Mouse (Mus musculus) G1E (cell line): ENCODE results near the gene Errfi1.

Experiments
- CTCF ChIP-seq: IDR thresholded peaks from 2 replicates; pipeline ENCODE4 v1.5.1; 2012; ENCODE audit warnings: low read depth, low read length, inconsistent platforms, mixed read lengths
- GATA1 ChIP-seq: IDR thresholded peaks from 2 replicates; pipeline ENCODE4 v1.6.1; 2012; ENCODE audit warnings: borderline replicate concordance, low read length, inconsistent platforms, mixed read lengths
- GATA2 ChIP-seq: IDR thresholded peaks from 2 replicates; pipeline ENCODE4 v1.6.1; 2012; ENCODE audit warnings: low read depth, low read length, inconsistent platforms, borderline replicate concordance
- POLR2AphosphoS5 ChIP-seq: IDR thresholded peaks from 2 replicates; pipeline ENCODE4 v1.6.1; 2012; ENCODE audit warnings: low read depth, low read length, inconsistent platforms; ENCODE audit not compliant: insufficient replicate concordance
- TAL1 ChIP-seq: conservative IDR thresholded peaks from 2 replicates; pipeline ENCODE4 v1.6.1; 2012; ENCODE audit warnings: low read depth, low read length, inconsistent platforms, mixed read lengths

DNA sequence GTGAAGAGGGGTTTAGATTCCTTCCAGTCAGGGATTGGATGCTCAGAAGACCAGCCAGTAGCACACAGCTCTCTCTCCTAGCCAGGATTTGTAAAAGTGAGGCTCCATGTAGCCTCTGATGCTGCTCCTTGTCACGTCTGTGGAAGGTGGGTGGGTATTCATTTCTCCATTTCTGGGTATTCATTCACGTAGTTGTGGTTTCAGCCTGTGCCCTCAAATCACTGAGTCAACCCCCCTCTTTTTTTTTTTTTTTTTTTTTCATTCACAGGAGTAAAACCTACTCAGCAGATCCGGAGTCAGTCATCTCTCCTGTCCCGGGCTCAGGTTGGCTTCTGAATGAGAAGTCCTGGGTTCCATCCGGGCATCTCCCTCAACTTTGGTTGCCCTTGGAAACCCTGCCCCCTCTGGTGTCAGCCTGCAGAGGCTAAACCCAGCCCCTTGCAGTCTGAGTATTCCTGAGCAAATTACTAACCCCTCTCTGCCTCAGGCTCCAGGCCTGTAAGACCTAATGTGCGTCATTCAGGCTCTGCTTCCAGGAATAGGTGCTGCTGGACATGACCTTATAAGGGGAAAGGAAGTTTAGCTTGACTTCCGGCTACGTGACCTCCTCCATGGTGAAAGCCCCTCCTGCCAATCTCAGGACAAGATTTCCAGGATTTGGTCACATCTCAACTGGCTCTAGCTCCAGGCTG is 63.8 kb downstream of the Errfi1 start:
- TF ChIP-seq CTCF, result no peak
- no peak for TF ChIP-seq GATA2
- no peak for TF ChIP-seq POLR2AphosphoS5
- no peak for TF ChIP-seq TAL1
- no peak for TF ChIP-seq GATA1
